Mouse (Mus musculus) 3134 (cell line): ENCODE measurements around the gene Timm17a.

Source experiments
- DNase-seq: peaks from one replicate; pipeline ENCODE4 v3.0.0-alpha.2; 2011; ENCODE audit warnings: low spot score; ENCODE audit not compliant: insufficient read length; ENCODE audit errors: extremely low read depth

Gene Timm17a

GRCm38 (mm10) chr1:135313284-135314031 is at the start of gene Timm17a:
Timm17a (minus strand) TSS chr1:135313778.
- DNase-seq = peak; percentile 92

GRCm38 (mm10) chr1:135362115-135362514 is 48.5 kb upstream of the Timm17a start:
- no peak for DNase-seq

- DNase-seq = no peak
Measured at GRCm38 (mm10) chr1:135361491-135361890, 47.9 kb upstream of the Timm17a start.

GRCm38 (mm10) chr1:135359071-135359470 is 45.5 kb upstream of the Timm17a start:
- DNase-seq = no peak

DNA sequence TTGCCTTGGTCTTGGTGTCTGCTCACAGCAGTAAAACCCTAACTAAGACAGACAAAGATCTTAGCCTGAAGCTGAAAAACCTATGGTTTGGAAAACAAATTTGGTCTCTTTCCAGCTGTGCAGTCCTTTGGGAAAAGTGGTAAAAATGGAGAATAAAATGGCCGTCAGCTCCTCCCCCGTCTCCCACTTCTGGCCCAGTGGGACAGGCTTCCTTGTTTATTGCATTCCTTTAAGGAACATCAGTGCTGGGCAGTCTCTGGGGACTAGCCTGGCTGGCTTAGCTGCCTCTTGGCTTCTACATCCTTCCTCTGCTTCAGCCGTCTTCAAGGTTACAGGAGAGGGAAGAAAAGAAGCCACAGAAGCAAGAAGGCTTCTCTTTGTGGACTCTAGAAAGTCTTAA is 38.4 kb upstream of the Timm17a start:
- peak; percentile 67 for DNase-seq

DNA sequence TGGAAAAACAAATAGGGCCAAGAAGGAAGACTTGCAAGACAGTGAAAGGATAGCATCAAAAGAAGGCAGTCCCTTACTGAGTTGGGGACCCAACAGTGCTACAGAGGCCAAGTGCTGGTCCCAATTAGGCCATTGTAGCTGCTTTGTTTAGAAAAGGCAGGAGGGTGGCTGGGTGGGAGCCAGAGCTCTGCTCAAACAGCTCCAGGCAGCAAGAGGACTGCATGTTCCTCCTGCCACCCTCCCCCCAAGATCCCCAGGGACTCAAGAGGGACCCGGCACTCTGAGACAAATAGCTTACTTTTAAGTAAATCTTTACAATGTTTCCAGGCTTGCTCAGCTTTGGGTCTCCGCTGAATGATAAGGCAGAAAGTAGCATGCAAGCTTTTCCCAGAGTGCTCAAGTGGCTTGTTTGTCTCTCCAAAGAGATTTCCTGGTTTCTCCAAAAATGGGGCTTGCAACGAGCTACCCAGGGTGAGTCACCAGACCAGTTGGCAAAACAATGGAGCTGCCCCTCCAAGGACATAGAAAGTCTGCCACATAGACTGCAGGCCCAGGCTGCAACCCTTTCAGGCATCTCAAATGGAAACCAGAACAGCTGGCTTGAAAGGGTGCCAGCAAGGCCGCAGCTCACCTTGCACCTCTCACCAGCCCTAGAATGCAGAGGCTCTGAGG is 34.1 kb upstream of the Timm17a start:
- DNase-seq = peak; percentile 66

- peak; percentile 53 for DNase-seq
Measured at GRCm38 (mm10) chr1:135346891-135347290, 33.3 kb upstream of the Timm17a start.

- no peak for DNase-seq
Measured at GRCm38 (mm10) chr1:135344026-135344425, 30.4 kb upstream of the Timm17a start.

GRCm38 (mm10) chr1:135341947-135342346 is 28.4 kb upstream of the Timm17a start:
- no peak for DNase-seq

DNA sequence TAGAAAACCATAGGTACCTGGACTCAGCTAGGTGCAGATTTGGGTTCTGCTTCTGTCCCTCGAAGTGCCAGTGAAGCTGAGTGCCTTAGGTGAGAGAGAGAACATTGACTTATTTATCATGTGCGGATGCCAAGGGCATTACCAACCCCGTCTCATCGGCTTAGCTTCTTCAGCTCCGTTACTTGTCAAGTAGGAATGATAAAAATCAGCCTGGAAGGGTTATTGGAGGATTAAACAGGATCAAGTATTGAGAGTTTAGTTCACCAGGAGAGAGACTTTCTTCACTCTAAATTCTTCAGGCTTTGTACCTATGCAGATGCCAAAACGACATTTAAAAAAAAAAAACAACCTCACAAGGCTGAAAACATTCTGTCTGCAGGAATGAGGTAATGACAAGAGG is 17.0 kb upstream of the Timm17a start:
- no peak for DNase-seq

DNA sequence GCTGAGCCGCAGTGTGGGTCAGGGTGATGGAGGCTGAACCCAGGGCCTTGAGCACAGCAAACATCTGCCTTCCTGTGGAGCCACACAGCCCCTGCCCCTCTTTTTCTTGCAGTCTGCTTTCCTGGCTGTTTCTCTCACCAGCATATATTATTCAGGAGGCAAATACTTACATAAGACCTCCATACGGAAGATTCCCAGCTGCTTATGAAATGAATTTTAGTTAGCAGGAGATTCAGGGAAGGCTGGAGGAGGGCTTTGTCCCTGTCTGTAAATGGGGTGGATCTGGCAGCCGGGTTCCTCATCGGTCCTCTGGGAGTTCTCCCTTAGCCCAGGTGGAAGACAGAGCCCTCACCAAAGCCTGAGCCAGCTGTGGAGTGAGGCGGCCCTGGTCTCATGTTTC is 14.8 kb upstream of the Timm17a start:
- DNase-seq = no peak

GRCm38 (mm10) chr1:135325934-135326333 is 12.4 kb upstream of the Timm17a start:
- no peak for DNase-seq

DNA sequence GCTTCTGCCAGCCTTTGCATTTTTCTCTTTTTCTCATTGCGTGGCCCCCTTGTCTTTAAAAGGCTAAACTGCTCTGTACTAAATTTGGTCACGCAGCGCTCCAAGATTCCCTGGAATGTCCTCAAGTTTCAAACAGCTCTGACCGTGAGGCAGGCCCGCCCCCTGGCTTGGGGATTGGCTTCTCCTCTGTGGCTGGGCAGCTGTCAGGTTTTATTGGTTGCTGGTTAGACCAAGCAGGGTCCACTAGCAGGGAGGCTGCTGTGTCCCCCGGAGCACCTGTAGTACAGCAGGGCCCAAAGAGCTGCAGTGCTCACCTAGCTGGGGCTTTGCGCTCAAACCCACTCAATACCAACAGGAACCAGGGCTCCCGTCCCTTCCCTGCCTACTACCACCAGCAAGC is 11.0 kb upstream of the Timm17a start, which contains the start of gene Lmod1:
Gene Lmod1, plus strand, starts transcription at position 237 of the 400 bp plus-strand sequence.
- no peak for DNase-seq

DNA sequence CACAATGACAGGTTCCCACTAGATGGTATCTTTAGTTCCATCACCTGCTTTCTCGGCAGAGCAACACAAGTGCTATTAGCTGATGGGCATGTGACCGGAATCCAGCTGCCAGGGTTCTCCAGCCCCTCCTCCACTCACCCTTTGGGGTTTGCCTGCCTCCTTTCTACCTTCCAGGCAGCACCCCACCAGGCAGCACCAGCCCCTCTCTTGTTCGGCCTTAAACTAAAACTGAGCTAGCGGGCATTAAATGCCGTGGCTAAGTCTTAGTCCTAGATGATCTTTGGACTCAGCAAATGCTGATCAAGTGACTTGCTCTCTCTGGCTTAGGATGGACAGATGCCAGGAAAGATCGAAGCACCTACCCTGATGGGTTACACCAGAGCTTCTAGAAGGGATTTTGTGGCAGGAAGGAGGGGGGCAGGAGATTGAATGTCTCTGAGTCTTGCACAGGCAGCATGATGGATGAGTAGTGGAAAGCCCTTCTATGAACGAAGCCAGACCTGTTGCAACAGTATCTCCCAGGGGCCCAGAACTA is 9.9 kb upstream of the Timm17a start:
- DNase-seq = no peak

GRCm38 (mm10) chr1:135312201-135312600 is 1.4 kb downstream of the Timm17a start:
- DNase-seq = no peak

- DNase-seq = no peak
Measured at GRCm38 (mm10) chr1:135311356-135311755, 2.2 kb downstream of the Timm17a start.

DNA sequence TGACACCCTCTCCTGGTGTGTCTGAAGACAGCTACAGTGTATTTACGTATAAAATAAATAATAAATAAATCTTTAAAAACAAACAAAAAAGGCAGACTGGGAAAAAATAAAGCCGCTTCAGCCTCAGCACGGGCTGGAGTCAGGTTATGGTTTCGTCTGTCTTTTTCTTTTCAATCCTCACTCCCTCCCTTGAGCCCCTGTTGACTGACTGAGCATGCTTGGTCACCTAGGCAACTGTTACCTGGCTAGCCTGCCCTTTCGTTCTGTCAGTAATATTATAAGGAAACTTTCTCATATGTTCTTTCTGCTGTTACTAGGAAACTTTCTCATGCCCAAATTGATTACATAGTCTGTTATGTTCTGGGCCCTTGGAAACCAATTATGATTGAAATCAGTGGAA is 22.7 kb downstream of the Timm17a start:
- no peak for DNase-seq

DNA sequence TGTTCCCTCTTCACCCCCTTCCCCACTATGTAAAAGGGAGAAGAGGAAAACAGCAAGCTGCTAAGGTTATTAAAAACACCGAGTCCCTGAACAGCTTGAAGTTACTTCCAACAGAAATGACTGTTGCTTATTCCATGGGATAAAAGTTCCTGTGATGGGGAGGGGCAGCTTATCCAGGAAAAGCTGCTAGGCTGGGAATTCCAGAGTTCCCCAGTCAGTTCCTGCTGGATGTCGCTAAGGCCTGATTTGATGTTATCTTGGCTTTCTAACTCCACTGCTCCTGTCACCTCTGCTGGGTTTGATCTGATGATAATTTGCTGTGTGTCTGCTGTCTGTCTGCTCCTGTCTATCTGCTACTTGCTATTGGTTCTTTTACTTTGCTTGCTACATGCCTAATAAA is 27.3 kb downstream of the Timm17a start:
- no peak for DNase-seq

GRCm38 (mm10) chr1:135283826-135284291 is 29.7 kb downstream of the Timm17a start, which contains the start of gene Rnpep:
Rnpep (minus strand) TSS chr1:135284084.
- peak; percentile 91 for DNase-seq

DNA sequence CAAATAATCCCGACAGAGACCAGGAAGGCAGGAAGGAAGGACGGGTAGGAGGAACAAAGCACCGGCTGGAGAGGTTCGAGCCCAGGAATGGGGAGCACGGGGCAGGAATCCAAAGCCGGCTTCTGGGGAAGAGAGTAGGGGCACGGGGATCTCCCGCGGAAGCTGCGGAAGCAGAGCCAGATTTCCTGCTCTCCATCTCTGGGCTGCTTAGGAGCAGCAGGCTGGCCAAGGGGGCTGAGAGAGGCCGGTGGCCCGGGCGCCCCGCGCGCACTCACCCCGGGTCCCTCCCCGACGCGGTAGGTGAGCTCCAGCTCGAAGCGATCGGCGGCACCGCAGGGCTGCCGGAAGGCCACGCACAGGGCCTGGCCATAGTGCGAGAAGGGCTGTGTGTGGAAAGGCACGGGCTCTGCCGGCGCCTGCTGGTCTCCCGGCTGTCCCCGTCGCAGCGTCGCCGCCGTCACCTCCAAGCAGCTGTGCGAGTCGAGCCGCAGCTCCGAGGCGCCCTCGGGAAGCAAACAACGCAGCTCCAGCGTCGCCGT is 30.2 kb downstream of the Timm17a start:
- no peak for DNase-seq

DNA sequence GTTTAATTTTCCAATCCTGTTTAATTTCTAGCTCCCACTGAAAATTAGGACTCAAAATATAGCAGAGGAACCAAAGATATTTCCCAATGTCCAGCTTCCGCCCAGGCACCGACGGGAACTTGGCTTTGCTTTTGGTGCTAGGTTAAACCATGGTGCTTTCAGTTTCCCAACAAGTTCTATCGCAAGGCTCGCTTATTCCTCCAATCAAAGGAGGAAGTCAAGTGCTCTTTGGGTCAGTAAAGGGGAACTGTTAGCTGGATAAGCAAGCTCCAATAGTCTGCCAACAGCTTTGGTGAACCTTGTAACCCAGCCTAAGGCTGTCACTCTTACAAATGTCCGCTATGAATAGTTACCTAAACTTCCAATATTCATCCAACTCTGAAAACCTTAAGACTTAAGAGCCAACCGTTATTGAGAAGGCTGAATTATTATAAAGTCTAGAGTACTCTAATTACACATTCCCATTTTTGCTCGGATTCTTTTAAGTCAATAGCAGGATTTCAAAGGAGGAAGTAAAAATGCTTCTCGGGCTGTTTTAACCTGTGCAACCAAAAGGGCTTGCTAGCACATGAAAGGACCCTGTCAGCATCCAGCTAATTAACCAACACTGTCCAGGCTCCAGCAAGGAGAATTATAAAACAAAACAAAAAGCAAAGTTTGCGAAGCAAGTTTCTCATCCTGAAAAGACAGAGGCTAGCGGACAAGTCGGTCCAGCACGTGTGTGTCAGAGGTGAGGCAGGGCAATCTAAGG is 30.9 kb downstream of the Timm17a start:
- DNase-seq = peak; percentile 30
